Mouse (Mus musculus): ENCODE data around the gene Usp21.
"Not testable (repeated sequence)": the region's sequence is repeated elsewhere in the genome, so short reads cannot be mapped to it uniquely, and the experiment has no call there.

Gene Usp21

GRCm38 (mm10) chr1:171241952-171242351 lies 45.8 kb downstream of the Usp21 start:
- in situ Hi-C loops (cut with MboI, MseI), result not testable (repeated sequence)

DNA sequence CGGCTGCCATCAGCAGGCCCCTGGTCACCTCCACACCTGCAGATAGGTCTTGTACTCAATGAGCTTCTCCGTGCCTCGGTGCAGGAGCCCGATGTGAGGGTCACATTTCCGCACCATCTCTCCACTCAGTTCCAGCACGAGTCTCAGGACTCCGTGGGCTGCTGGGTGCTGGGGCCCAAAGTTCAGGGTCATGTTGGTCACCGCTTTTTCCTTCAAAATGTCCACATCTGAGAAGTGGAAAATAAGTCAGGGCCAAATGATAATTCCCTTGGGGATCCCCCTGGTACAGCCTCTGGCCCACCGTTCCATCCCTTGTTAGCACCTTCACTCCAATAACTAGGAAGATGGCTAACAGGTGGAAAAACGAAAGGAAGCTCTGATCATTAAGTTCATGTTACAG lies 46.9 kb downstream of the Usp21 start:
- in situ Hi-C loops (cut with MboI, MseI), result no loop called here

DNA sequence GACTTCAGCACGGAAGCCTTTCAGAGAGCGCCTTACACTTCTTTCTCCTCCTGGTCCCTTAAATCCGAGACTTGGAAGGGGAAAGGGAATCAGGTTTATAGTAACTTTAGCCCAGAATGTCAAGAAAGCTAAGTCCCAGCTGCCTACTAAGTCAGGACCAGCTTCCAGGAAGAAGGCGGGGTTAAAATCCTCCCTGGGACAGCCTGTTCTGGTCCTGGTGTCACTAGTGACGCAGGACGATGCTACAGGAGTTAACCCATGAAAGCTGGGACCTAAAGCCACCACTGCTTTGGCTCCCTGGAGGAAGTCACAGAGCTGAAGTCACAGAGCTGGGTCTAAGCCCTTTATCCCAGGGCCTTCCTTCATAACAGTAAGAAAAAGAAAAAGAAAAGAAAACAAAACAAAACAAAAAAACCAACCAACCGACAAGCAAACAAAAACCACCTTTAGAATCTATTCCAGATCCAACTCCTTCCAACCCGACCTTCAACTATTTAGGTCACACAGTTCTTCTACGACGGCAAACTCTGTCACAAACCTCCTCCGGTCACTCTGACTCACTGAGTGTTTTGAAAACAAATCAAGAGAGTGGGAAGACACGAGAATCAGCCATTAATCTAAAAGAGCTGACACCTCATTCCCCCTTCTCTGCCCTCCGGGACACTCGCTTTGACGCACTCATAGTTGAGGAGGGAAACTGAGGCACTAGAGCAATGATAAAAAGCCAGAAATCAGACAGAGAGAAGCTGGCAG lies 47.6 kb downstream of the Usp21 start:
- in situ Hi-C loops (cut with MboI, MseI), result no loop called here

- in situ Hi-C loops (cut with MboI, MseI), result no loop called here
Measured at GRCm38 (mm10) chr1:171238463-171238862, 49.3 kb downstream of the Usp21 start.

DNA sequence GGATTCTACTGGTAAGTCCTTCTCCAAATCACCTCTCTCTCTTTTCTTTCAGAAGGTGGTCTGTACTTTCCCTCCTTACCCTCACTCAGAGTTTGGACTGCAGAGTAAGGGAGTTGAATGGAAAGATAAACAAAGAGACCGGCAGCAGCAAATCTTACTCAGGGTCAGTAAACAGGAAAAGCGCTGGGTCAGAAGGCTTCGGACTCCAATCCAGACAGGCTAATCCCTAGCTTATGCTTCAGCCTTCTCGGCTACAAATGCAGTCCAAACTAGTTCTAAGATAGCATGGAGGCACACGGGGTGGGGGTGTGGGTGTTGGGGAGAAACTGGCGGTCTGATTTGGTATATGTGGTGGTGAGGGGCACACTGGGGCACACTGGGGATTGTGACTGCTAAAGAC lies 50.4 kb downstream of the Usp21 start:
- in situ Hi-C loops (cut with MboI, MseI), result no loop called here

DNA sequence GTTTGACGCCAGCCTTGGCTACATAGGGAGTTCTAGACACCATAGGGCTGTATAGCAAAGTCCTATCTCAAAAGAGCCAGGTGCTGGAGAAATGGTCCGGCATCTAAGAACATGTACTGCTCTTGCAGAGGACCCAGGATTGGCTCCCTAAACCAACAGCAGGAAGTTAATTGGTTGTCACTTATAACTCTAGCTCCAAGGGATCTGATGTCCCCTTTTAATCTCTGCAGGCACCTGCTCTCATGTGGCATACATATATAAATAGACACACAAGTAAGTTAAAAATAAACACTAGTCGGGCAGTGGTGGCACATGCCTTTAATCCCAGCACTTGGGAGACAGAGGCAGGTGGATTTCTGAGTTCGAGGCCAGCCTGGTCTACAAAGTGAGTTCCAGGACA lies 52.0 kb downstream of the Usp21 start:
- in situ Hi-C loops (cut with MboI, MseI), result no loop called here

- in situ Hi-C loops (cut with MboI, MseI), result no loop called here
Measured at GRCm38 (mm10) chr1:171234538-171234937, 53.3 kb downstream of the Usp21 start.

DNA sequence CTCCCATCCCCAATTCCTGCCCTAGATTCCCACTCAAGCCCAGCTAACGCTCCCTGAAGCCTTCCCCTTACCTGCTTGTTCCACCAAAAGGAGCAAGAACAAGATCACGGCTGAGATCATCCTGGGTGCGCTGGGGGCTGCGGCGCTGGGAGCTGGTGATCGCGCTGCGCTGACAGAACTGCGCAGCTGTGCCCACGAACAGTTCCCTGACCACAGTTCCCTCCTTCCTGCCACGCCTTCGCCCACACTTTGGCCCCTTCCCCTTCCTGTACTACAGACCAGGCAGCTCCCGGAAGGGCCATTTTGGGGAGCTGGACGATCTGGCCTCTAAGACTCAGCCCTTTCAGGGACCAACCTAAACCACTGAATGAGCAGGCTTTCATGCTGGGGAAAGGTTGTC lies 53.7 kb downstream of the Usp21 start, which contains the start of gene Fcer1g:
Fcer1g (minus strand) TSS at position 240 of the 400 bp plus-strand sequence.
- in situ Hi-C loops (cut with MboI, MseI), result no loop called here

- in situ Hi-C loops (cut with MboI, MseI), result no loop called here
Measured at GRCm38 (mm10) chr1:171232800-171233730, 54.7 kb downstream of the Usp21 start.

DNA sequence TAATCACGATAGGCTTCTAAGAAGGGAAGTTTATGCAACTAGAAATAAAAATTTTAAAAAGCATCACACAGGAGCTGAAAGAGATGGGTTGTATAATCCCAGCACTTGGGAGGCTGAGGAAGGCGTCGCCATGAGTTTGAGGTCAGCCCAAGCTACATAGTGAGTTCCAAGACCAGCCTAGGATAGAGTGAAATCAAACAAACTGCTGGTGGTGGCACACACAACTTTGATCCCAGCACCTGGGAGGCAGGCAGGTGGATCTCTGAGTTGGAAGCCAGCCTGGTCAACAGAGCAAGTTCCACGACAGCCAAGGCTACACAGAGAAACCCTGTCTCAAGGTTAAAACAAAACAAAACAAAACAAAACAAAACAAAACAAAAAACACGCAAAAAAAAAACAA lies 55.4 kb downstream of the Usp21 start:
- in situ Hi-C loops (cut with MboI, MseI), result no loop called here

All from T-helper 1 cell (primary cell).